Mouse (Mus musculus): ENCODE results near the gene Mtnr1a.

DNA sequence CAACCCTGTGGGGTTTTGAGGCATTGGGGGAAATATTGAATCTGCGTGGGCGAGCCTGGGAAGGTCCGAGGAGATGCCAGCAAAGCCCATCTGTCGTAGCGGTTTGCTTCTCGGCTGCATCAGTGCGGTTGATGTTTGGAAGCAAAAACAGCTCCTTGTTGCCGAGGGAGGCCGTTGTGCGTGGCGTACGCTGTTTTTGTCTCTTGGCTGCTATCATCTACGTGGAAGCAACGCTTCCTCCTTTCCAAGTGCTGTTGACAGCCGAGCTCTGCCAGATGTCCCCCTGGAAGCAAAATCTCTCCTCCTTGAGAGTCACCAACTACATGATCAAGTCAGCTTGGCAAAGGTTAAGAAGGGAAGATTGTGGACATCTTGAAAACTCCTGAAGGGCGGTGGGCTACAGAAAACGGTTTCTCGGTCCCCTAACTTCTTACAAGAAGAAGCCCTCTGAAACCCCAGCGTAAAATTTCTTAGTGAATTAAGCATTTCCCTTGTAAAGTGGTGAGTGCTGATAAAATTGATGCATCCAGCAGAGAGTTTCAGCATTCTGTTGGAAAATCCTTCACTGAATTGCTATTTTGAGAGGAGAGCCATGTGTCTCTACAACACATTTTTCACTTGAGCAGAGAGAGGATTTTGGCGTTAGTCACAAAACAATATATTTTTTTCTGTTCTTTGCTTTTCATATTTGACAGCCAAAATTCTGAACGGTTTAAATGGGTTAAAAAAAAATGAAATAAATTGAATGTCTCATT, 46.8 kb upstream of the Mtnr1a start:
- TF ChIP-seq CTCF (IDR thresholded peaks at IDR 0.05; ENCODE audit: low read depth) (no peak), EP300 (IDR thresholded peaks at IDR 0.05; ENCODE audit: low read depth) (no peak)
